Mouse (Mus musculus) forebrain, embryonic 10.5 days (tissue): ENCODE data around the gene Slc34a2. TPM values are rescaled to one million over a fixed set of nuclear protein-coding genes. Genes with fewer than 3 reads are reported as not detected.

Source experiments
- DNase-seq: peaks from one replicate; pipeline ENCODE4 v3.0.0-alpha.2; 2017; ENCODE audit warnings: low spot score; ENCODE audit errors: extremely low spot score
- H3K27ac ChIP-seq: fragments of 300-500 bp; sonication (generic); 2 replicates; pipeline ENCODE4 v1.5.1; 2016; ENCODE audit warnings: mild to moderate bottlenecking
- H3K27me3 ChIP-seq: fragments of 300-500 bp; sonication (generic); 2 replicates; pipeline ENCODE4 v1.6.1; 2016; ENCODE audit warnings: mild to moderate bottlenecking; ENCODE audit not compliant: poor library complexity, severe bottlenecking
- H3K36me3 ChIP-seq: fragments of 300-500 bp; sonication (generic); replicated peaks from 2 replicates; pipeline ENCODE4 v1.6.1; 2016; ENCODE audit warnings: mild to moderate bottlenecking, moderate library complexity
- H3K4me1 ChIP-seq: fragments of 300-500 bp; sonication (generic); 2 replicates; pipeline ENCODE4 v1.6.1; 2016
- H3K4me3 ChIP-seq: fragments of 300-500 bp; sonication (generic); 2 replicates; pipeline ENCODE4 v1.5.1; 2016; ENCODE audit warnings: mild to moderate bottlenecking, moderate library complexity
- H3K9me3 ChIP-seq: fragments of 300-500 bp; sonication (generic); 2 replicates; pipeline ENCODE4 v1.6.1; 2016; ENCODE audit warnings: mild to moderate bottlenecking, moderate library complexity
- WGBS: fragments of 180-500 bp; shearing (Covaris S2); methylation state at CpG from one replicate; pipeline ENCODE4 v1.1.7; 2016; 5-methylcytosine and 5-hydroxymethylcytosine counted together
- polyA plus RNA-seq: library from polyadenylated mRNA; unstranded; fragments of >200 nt; fragmentation: Nextera tagmentation; extraction: Ambion mirVana; gene quantifications from 2 replicates; pipeline ENCODE4 v1.2.1, GENCODE M21; 2016

Slc34a2 gene
- polyA plus RNA-seq, 1 experiment from 2014 or later = not detected

GRCm38 (mm10) chr5:53042771-53043371, 5.0 kb downstream of the Slc34a2 start:
- H3K4me3 ChIP-seq = no peak overlapping the region
- no peak for DNase-seq
- 89% methylated on average over 8 of the region's 8 CpGs for WGBS
- H3K36me3 ChIP-seq = no peaks in the 10 kb centered on the region
- no peaks in the 10 kb centered on the region for H3K9me3 ChIP-seq
- peaks cover 5% of the 10 kb centered on the region for H3K27me3 ChIP-seq
- peaks cover under 1% of the 10 kb centered on the region; the same call in 1 of the 2 replicates for H3K4me1 ChIP-seq
- no peak overlapping the region for H3K27ac ChIP-seq

DNA sequence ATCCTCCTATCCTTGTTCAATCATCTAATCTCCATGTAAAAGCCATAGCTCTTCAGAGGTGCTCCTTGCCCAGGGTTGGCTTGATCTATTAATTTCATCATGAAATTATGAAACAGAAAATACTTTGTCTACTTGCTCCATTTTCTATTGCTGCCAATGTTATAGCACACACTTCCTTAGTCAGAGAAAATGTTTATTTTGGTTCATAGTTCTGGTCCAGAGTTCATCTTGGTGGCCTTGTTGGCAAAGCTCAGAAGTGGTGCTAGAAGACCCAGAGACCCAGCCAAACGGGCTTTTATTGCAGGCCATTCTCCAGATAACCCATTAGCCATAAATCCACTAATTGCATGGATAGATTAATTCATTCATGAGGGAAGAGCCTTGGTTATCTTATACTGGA, 5.8 kb downstream of the Slc34a2 start:
- Histone ChIP-seq H3K4me3 (no peak overlapping the region), H3K27ac (no peak overlapping the region), H3K27me3 (peaks cover 14% of the 10 kb centered on the region), H3K4me1 (peaks cover 9% of the 10 kb centered on the region), H3K9me3 (no peaks in the 10 kb centered on the region), H3K36me3 (no peaks in the 10 kb centered on the region)
- DNase-seq = no peak
- 64% methylated on average over 1 of the region's 1 CpGs for WGBS

DNA sequence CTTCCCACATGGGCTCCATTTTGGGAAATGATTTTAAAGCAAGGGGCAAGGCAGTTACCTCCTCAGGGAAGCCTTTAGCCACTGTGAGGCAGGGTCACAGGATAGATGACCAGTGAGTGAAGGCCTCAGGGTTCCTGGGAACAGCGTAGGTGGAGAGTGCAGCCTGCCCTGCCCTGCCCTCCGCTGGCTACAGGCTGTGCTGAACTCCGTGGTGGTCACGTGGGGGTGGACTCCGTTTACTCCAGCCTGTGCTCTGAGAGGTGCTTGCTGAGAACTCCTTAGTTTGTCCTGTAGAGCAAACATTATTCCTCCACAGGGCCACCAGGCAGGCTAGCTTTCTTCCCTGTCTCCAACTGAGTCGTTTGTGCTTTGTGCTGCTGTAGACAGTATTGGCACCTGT, 10.1 kb downstream of the Slc34a2 start:
- Histone ChIP-seq H3K4me3 (no peak overlapping the region), H3K36me3 (no peaks in the 10 kb centered on the region), H3K27ac (no peak overlapping the region), H3K4me1 (peaks cover 17% of the 10 kb centered on the region), H3K27me3 (peaks cover 41% of the 10 kb centered on the region), H3K9me3 (no peaks in the 10 kb centered on the region)
- DNase-seq = no peak
- WGBS = 16% methylated on average over 6 of the region's 6 CpGs

DNA sequence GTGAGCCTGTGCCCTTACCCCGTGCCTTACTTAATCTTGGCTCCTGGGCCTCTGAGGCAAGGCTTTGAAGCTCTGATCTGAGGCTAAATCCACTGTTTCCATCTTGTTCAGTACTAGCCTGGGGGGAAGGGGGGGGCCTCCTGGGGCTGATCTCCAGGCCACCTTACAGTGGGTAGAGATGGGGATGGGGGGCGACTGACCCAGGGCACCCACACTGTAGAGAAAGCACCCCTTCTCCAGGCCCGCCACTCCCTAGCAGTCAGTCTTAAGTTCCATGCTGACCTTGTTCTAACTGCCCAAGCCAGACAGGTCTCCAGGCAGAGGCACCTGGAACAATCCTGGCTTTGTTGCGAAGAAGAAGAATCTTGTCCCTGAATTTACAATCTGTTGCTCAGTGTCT, 10.7 kb downstream of the Slc34a2 start:
- H3K27ac ChIP-seq = no peak overlapping the region
- H3K9me3 ChIP-seq = no peaks in the 10 kb centered on the region
- no peaks in the 10 kb centered on the region for H3K36me3 ChIP-seq
- peaks cover 41% of the 10 kb centered on the region for H3K27me3 ChIP-seq
- DNase-seq = no peak
- peaks cover 17% of the 10 kb centered on the region for H3K4me1 ChIP-seq
- WGBS = 15% methylated on average over 4 of the region's 4 CpGs
- H3K4me3 ChIP-seq = peak overlapping the region; percentile 54

DNA sequence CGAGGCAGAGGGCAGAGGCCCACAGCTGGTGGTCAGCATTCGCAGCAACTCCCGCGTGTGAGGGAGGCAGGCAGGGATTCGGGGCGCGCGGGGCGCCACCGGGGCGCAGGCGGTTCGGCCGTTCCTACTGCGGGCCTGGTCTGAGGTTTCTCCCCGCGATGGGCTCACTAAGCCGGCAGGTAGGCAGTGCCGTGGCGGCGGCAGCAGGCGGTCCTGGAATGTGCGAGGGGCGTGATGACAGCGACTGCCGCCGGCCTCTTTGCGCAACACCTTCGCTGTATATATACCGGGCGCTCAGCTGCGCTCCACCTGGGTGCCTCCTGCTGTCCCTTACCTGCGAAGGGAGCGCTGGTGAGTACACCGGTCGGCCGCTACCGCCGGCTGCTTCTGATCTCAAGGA, 11.2 kb downstream of the Slc34a2 start:
- peak; percentile 16 for DNase-seq
- H3K36me3 ChIP-seq = no peaks in the 10 kb centered on the region
- under 1% methylated on average over 39 of the region's 39 CpGs for WGBS
- peaks cover 41% of the 10 kb centered on the region for H3K27me3 ChIP-seq
- 0 out of 2 replicates have a peak overlapping the region, but pooled peaks have one; percentile 44 for H3K27ac ChIP-seq
- H3K9me3 ChIP-seq = no peaks in the 10 kb centered on the region
- peaks cover 17% of the 10 kb centered on the region for H3K4me1 ChIP-seq
- H3K4me3 ChIP-seq = peak overlapping the region; percentile 54

DNA sequence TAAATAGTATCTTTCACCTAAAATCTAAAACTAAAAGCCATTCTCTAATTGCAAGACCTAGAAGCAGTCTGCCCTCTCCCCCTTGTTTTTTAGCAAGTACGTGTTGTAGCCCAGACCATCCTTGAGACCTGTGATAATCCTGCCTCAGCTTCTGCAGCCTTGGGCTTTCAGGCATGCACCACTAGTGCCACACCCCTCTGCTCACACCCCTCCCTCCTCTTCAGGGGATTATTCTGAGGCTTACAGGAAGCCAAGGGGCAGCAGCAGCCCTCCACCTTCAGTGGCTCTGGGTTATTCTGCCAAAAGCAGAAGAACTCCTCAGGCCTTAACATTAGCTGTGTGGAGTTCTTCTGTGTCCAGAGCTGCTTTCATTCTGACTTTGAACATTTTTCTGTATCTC, 13.1 kb downstream of the Slc34a2 start:
- no peak overlapping the region for H3K27ac ChIP-seq
- H3K36me3 ChIP-seq = no peaks in the 10 kb centered on the region
- H3K27me3 ChIP-seq = peaks cover 41% of the 10 kb centered on the region
- H3K9me3 ChIP-seq = no peaks in the 10 kb centered on the region
- WGBS = 27% methylated on average over 1 of the region's 1 CpGs
- H3K4me1 ChIP-seq = peaks cover 17% of the 10 kb centered on the region
- no peak overlapping the region for H3K4me3 ChIP-seq
- no peak for DNase-seq

GRCm38 (mm10) chr5:53053246-53053645, 15.4 kb downstream of the Slc34a2 start:
- Histone ChIP-seq H3K27me3 (peaks cover 32% of the 10 kb centered on the region), H3K9me3 (no peaks in the 10 kb centered on the region)
- no peak for DNase-seq

GRCm38 (mm10) chr5:53061532-53062130, 23.8 kb downstream of the Slc34a2 start:
- Histone ChIP-seq H3K4me3 (no peak overlapping the region), H3K36me3 (no peaks in the 10 kb centered on the region), H3K9me3 (no peaks in the 10 kb centered on the region), H3K27ac (no peak overlapping the region), H3K27me3 (no peaks in the 10 kb centered on the region), H3K4me1 (peaks cover 6% of the 10 kb centered on the region; the same call in 1 of the 2 replicates)
- WGBS = 95% methylated on average over 9 of the region's 9 CpGs
- DNase-seq = no peak

More at GRCm38 (mm10) chr5:53053246-53053645, 15.4 kb downstream of the Slc34a2 start:
- Histone ChIP-seq H3K36me3 (no peaks in the 10 kb centered on the region), H3K4me1 (peaks cover 13% of the 10 kb centered on the region), H3K27ac (no peak overlapping the region), H3K4me3 (no peak overlapping the region)
- WGBS = 79% methylated on average over 2 of the region's 2 CpGs

DNA sequence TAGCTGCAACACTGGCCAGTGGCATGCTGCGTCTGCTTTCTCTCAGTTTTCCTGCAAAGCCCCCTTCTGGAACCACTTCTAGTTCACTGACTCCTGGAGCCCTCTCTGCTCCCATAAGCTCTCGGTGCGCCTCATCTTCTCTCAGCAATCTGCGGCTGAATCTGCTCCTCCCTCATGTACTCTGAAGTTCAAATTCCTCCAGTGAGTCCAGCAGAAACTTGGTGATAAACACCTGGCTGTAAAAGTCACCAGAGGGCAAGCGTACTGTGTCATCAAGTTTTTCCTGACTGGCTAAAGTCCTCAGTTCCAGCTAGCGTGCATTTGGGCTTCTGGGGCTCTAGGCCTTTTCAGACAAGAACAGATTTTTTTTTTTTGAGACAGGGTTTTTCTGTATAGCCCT, 36.7 kb downstream of the Slc34a2 start:
- no peak overlapping the region for H3K4me3 ChIP-seq
- 86% methylated on average over 6 of the region's 6 CpGs for WGBS
- no peaks in the 10 kb centered on the region for H3K9me3 ChIP-seq
- no peak overlapping the region for H3K27ac ChIP-seq
- H3K4me1 ChIP-seq = no peaks in the 10 kb centered on the region
- DNase-seq = no peak
- no peaks in the 10 kb centered on the region for H3K36me3 ChIP-seq
- H3K27me3 ChIP-seq = no peaks in the 10 kb centered on the region

GRCm38 (mm10) chr5:53078453-53078852, 40.6 kb downstream of the Slc34a2 start:
- H3K4me3 ChIP-seq = no peak overlapping the region
- no peaks in the 10 kb centered on the region for H3K9me3 ChIP-seq
- no peaks in the 10 kb centered on the region for H3K36me3 ChIP-seq
- no peak for DNase-seq
- no peak overlapping the region for H3K27ac ChIP-seq
- H3K27me3 ChIP-seq = no peaks in the 10 kb centered on the region
- no peaks in the 10 kb centered on the region for H3K4me1 ChIP-seq
- 91% methylated on average over 4 of the region's 4 CpGs for WGBS

GRCm38 (mm10) chr5:53087452-53087851, 49.6 kb downstream of the Slc34a2 start:
- no peak overlapping the region for H3K4me3 ChIP-seq
- no peaks in the 10 kb centered on the region for H3K27me3 ChIP-seq
- no peak overlapping the region for H3K27ac ChIP-seq
- no peaks in the 10 kb centered on the region for H3K4me1 ChIP-seq
- WGBS = 90% methylated on average over 7 of the region's 7 CpGs
- no peaks in the 10 kb centered on the region for H3K36me3 ChIP-seq
- no peaks in the 10 kb centered on the region for H3K9me3 ChIP-seq
- DNase-seq = no peak

DNA sequence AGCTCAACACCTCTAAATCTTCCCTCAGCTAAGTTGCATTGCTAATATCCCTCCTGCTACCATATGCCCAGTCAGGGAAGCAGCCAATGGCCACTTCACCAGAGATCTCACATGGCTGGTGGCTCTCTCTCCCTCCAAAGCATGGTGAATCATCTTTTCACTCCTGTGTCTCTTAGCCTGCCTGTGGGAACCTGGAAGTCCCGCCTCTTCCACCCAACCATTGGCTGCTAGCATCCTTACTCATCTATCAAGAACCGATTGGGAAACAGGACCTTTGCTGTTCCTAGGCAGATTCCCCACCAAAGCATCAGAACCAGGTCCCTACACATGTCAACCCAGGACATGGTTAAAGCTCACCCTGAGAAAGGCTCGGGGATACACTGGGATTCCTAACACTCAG, 53.5 kb downstream of the Slc34a2 start:
- Histone ChIP-seq H3K27me3 (no peaks in the 10 kb centered on the region), H3K27ac (no peak overlapping the region), H3K4me1 (no peaks in the 10 kb centered on the region), H3K9me3 (no peaks in the 10 kb centered on the region), H3K4me3 (no peak overlapping the region), H3K36me3 (no peaks in the 10 kb centered on the region)
- DNase-seq = no peak
- WGBS = 74% methylated on average over 3 of the region's 3 CpGs

- DNase-seq = no peak
- H3K4me1 ChIP-seq = 0 out of 2 replicates have a peak, but pooled peaks cover 4% of the 10 kb centered on the region
- WGBS = 89% methylated on average over 12 of the region's 12 CpGs
Measured at GRCm38 (mm10) chr5:53101848-53102473, 64.1 kb downstream of the Slc34a2 start.

More at GRCm38 (mm10) chr5:53101848-53102473, 64.1 kb downstream of the Slc34a2 start:
- H3K27me3 ChIP-seq = no peaks in the 10 kb centered on the region
- no peaks in the 10 kb centered on the region for H3K9me3 ChIP-seq
- no peak overlapping the region for H3K4me3 ChIP-seq
- H3K27ac ChIP-seq = no peak overlapping the region
- H3K36me3 ChIP-seq = no peaks in the 10 kb centered on the region
